Mouse (Mus musculus) stomach, embryonic 15.5 days (tissue): ENCODE measurements at regions not wholly inside any gene's neighbourhood (a gene's known extent, or its start where the extent isn't known, plus 50 kb on each side); places are given as distances from the start of the nearest gene placed in this dataset.

ENCODE experiments used
- ATAC-seq: fragments of 200-750 bp; cut with Nextera tagmentation; 2 replicates; pipeline ENCODE4 v1.8.0; 2017; ENCODE audit warnings: low read depth, moderate number of reproducible peaks, moderate TSS enrichment; ENCODE audit not compliant: insufficient read depth, low FRiP score
- H3K27ac ChIP-seq: fragments of 300-500 bp; sonication (generic); 2 replicates; pipeline ENCODE4 v1.5.1; 2015; ENCODE audit warnings: mild to moderate bottlenecking, inconsistent platforms
- H3K27me3 ChIP-seq: fragments of 300-500 bp; sonication (generic); replicated peaks from 2 replicates; pipeline ENCODE4 v1.6.1; 2015; ENCODE audit warnings: inconsistent platforms
- H3K36me3 ChIP-seq: fragments of 300-500 bp; sonication (generic); 2 replicates; pipeline ENCODE4 v1.6.1; 2015; ENCODE audit warnings: inconsistent platforms
- H3K4me1 ChIP-seq: fragments of 300-500 bp; sonication (generic); 2 replicates; pipeline ENCODE4 v1.6.1; 2015; ENCODE audit warnings: inconsistent platforms
- H3K4me2 ChIP-seq: fragments of 300-500 bp; sonication (generic); 2 replicates; pipeline ENCODE4 v1.6.1; 2015; ENCODE audit warnings: mild to moderate bottlenecking, inconsistent platforms
- H3K4me3 ChIP-seq: fragments of 300-500 bp; sonication (generic); replicated peaks from 2 replicates; pipeline ENCODE4 v1.5.1; 2015; ENCODE audit warnings: inconsistent platforms
- H3K9ac ChIP-seq: fragments of 300-500 bp; sonication (generic); 2 replicates; pipeline ENCODE4 v1.6.1; 2015; ENCODE audit warnings: inconsistent platforms
- H3K9me3 ChIP-seq: fragments of 300-500 bp; sonication (generic); 2 replicates; pipeline ENCODE4 v1.6.1; 2016; ENCODE audit warnings: inconsistent platforms
- WGBS: fragments of 180-500 bp; shearing (Covaris S2); methylation state at CpG from one replicate; pipeline ENCODE4 v1.1.7; 2015; 5-methylcytosine and 5-hydroxymethylcytosine counted together

GRCm38 (mm10) chr5:51860496-51860895, 293.0 kb upstream of the Ppargc1a start:
- Histone ChIP-seq H3K27me3 (no peaks in the 10 kb centered on the region), H3K4me1 (no peaks in the 10 kb centered on the region), H3K36me3 (no peaks in the 10 kb centered on the region), H3K9ac (no peak overlapping the region), H3K4me2 (no peak overlapping the region), H3K27ac (no peak overlapping the region), H3K9me3 (no peaks in the 10 kb centered on the region), H3K4me3 (no peak overlapping the region)
- 83% methylated on average over 5 of the region's 5 CpGs for WGBS
- no peak for ATAC-seq

- Histone ChIP-seq H3K4me3 (0 out of 2 replicates have a peak overlapping the region, but pooled peaks have one; percentile 22), H3K4me2 (peak overlapping the region; percentile 30; the same call in 1 of the 2 replicates), H3K27me3 (no peaks in the 10 kb centered on the region), H3K9ac (no peak overlapping the region), H3K4me1 (no peaks in the 10 kb centered on the region), H3K36me3 (no peaks in the 10 kb centered on the region), H3K27ac (no peak overlapping the region), H3K9me3 (no peaks in the 10 kb centered on the region)
- WGBS = 50% methylated on average over 9 of the region's 9 CpGs
- no peak; the same call in 1 of the 2 replicates for ATAC-seq
These were observed 286.1 kb upstream of the Ppargc1a start for GRCm38 (mm10) chr5:51853456-51854124.

DNA sequence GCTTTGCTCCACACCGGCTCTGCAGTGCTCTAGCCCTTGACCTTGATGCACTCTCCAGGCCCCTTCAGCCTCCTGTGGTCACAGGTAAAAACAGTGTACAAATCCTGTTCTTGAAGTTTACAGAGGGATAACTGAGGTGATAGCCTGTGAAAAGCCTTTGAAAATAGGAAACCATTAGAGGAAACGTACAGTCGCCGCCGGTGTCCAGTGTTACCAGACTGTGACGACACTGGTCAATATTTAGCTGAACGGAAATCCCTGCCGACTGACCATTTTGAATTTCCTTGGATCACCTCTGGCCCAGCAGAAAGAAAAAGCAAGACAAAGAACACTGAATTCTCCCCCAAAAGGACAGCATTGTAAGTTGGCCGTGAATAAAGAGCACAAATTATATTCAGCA, 282.6 kb upstream of the Ppargc1a start:
- no peak overlapping the region for H3K27ac ChIP-seq
- 84% methylated on average over 9 of the region's 9 CpGs for WGBS
- H3K36me3 ChIP-seq = no peaks in the 10 kb centered on the region
- ATAC-seq = no peak
- H3K4me2 ChIP-seq = no peak overlapping the region
- H3K4me1 ChIP-seq = no peaks in the 10 kb centered on the region
- no peak overlapping the region for H3K9ac ChIP-seq
- no peaks in the 10 kb centered on the region for H3K9me3 ChIP-seq
- H3K27me3 ChIP-seq = no peaks in the 10 kb centered on the region
- H3K4me3 ChIP-seq = no peak overlapping the region

- no peaks in the 10 kb centered on the region for H3K36me3 ChIP-seq
- 59% methylated on average over 5 of the region's 5 CpGs for WGBS
- H3K4me1 ChIP-seq = no peaks in the 10 kb centered on the region
- H3K27me3 ChIP-seq = no peaks in the 10 kb centered on the region
- H3K9me3 ChIP-seq = no peaks in the 10 kb centered on the region
- no peak overlapping the region for H3K4me3 ChIP-seq
- no peak overlapping the region for H3K27ac ChIP-seq
- no peak overlapping the region for H3K9ac ChIP-seq
- H3K4me2 ChIP-seq = no peak overlapping the region
- no peak for ATAC-seq
These were observed 281.7 kb upstream of the Ppargc1a start for GRCm38 (mm10) chr5:51849236-51849635.

- 68% methylated on average over 5 of the region's 5 CpGs for WGBS
- no peak for ATAC-seq
- no peak overlapping the region for H3K4me3 ChIP-seq
- no peak overlapping the region for H3K27ac ChIP-seq
- H3K27me3 ChIP-seq = no peaks in the 10 kb centered on the region
- H3K36me3 ChIP-seq = no peaks in the 10 kb centered on the region
- H3K4me2 ChIP-seq = no peak overlapping the region
- no peak overlapping the region for H3K9ac ChIP-seq
- no peaks in the 10 kb centered on the region for H3K9me3 ChIP-seq
- no peaks in the 10 kb centered on the region for H3K4me1 ChIP-seq
These were observed 274.7 kb upstream of the Ppargc1a start for GRCm38 (mm10) chr5:51842189-51842588.

DNA sequence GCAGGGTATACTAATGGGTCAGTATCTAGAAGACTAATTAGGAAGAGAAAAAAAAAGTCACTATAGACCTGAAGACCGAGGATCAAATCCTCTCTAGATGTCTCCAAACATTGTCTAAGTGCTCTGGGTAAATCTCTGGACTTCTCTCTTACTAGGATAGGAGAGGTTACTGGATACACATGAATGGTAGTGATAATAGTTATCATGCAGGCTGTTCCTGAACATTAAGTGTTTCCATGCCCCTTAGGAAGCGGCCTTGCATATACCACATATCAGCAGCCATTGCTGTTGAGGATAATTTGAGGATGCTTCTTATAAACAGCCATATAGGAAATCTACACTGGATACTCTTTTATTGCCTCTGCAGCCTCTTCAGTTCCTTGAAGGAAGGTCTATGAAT, 274.2 kb upstream of the Ppargc1a start:
- Histone ChIP-seq H3K27me3 (no peaks in the 10 kb centered on the region), H3K4me1 (no peaks in the 10 kb centered on the region), H3K4me2 (no peak overlapping the region), H3K36me3 (no peaks in the 10 kb centered on the region), H3K27ac (no peak overlapping the region), H3K4me3 (no peak overlapping the region), H3K9ac (no peak overlapping the region), H3K9me3 (no peaks in the 10 kb centered on the region)
- ATAC-seq = no peak
- 86% methylated on average over 2 of the region's 2 CpGs for WGBS

- peak; percentile 72; the same call in 1 of the 2 replicates for ATAC-seq
- H3K4me1 ChIP-seq = no peaks in the 10 kb centered on the region
- H3K27me3 ChIP-seq = no peaks in the 10 kb centered on the region
- WGBS = 83% methylated on average over 11 of the region's 11 CpGs
- no peaks in the 10 kb centered on the region for H3K9me3 ChIP-seq
- H3K4me3 ChIP-seq = no peak overlapping the region
- no peak overlapping the region for H3K9ac ChIP-seq
- H3K27ac ChIP-seq = no peak overlapping the region
- H3K36me3 ChIP-seq = no peaks in the 10 kb centered on the region
- no peak overlapping the region for H3K4me2 ChIP-seq
These were observed 273.3 kb upstream of the Ppargc1a start for GRCm38 (mm10) chr5:51840638-51841329.

DNA sequence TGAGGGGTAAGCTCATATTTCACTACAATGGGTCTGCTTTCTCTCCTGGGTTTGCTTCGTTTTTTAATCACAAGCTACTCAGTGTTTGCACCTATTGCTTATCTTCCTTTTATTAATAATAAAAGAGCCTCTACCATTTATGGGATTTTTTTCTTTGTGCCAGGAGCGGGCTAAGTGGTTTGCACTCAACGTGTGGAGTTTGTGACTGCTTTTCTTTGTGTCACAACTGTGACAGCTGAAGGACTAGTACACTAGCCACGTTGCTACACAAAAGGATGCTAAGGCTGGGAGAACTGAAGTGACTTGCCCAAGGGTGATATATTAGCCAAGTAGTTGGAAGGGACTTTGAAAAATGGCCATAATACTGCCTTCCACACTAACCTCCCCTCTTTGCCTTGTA, 271.8 kb upstream of the Ppargc1a start:
- no peaks in the 10 kb centered on the region for H3K36me3 ChIP-seq
- no peaks in the 10 kb centered on the region for H3K9me3 ChIP-seq
- WGBS = 53% methylated on average over 4 of the region's 4 CpGs
- H3K27me3 ChIP-seq = no peaks in the 10 kb centered on the region
- no peak overlapping the region for H3K9ac ChIP-seq
- H3K27ac ChIP-seq = no peak overlapping the region
- H3K4me2 ChIP-seq = no peak overlapping the region
- H3K4me1 ChIP-seq = no peaks in the 10 kb centered on the region
- no peak for ATAC-seq
- H3K4me3 ChIP-seq = no peak overlapping the region

DNA sequence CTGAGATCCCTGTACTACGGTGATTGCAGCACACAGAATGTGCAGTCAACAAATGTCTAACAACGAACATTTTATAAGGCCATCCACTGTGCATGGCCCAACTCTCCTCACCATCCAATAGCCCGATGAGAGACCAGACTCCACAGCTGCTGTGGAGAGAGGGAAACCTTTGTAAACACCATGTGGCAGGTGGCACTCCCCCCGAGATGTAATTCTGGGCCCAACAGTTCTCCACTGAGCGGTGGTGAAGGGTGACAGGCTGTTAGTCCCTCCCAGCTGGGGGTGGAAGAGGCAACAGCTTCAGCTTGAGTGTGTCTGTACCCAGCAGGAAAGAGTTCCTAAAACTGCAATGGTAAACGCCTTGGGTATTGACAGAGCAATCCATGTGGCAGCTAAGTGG, 263.0 kb upstream of the Ppargc1a start:
- WGBS = 64% methylated on average over 6 of the region's 6 CpGs
- H3K4me3 ChIP-seq = no peak overlapping the region
- no peaks in the 10 kb centered on the region for H3K4me1 ChIP-seq
- no peaks in the 10 kb centered on the region for H3K36me3 ChIP-seq
- ATAC-seq = peak; percentile 39; the same call in 1 of the 2 replicates
- no peak overlapping the region for H3K27ac ChIP-seq
- no peaks in the 10 kb centered on the region for H3K27me3 ChIP-seq
- no peak overlapping the region for H3K9ac ChIP-seq
- H3K9me3 ChIP-seq = no peaks in the 10 kb centered on the region
- H3K4me2 ChIP-seq = no peak overlapping the region

DNA sequence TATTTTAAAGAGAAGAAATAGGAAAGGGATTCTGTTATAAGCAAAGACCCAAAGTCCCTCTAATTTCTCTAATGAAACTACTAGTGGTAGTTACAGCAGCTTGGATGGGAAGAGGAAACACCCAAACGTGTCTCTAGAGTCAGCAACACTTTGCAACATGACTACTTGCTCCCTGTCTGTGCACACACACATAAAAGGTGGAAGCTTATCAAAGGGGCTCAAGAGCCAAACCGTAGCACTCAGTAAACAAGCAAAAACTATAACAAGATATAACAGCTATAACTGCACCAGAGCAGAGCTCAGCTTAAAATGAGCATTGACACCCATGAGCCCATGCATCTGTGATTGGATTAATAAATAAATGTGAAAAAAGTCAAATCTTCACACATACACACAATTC, 262.5 kb upstream of the Ppargc1a start:
- no peak overlapping the region for H3K4me3 ChIP-seq
- 39% methylated on average over 2 of the region's 2 CpGs for WGBS
- no peak for ATAC-seq
- no peak overlapping the region for H3K4me2 ChIP-seq
- no peaks in the 10 kb centered on the region for H3K4me1 ChIP-seq
- no peaks in the 10 kb centered on the region for H3K36me3 ChIP-seq
- H3K27me3 ChIP-seq = no peaks in the 10 kb centered on the region
- H3K9ac ChIP-seq = no peak overlapping the region
- no peak overlapping the region for H3K27ac ChIP-seq
- H3K9me3 ChIP-seq = no peaks in the 10 kb centered on the region

DNA sequence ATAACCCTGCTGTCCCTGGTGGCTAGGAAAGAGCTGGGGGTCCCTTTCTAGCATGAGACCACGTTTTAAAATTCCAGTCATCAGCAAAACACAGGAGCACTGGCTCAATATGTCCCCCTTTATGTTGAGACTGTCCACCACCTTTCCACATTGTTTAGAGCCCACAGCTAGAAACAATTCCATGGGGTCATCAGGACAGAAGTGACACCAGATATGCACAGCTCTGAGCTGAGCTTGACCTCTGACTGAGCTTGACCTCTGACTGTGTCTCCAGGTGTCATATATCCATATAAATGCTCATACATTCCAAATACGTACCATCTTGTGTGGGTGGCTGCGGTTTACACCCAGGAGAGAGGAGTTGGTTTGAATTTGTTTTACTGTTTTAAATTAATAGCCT, 262.1 kb upstream of the Ppargc1a start:
- 55% methylated on average over 3 of the region's 3 CpGs for WGBS
- no peak for ATAC-seq
- H3K27ac ChIP-seq = no peak overlapping the region

GRCm38 (mm10) chr5:51829020-51829419, 261.5 kb upstream of the Ppargc1a start:
- Histone ChIP-seq H3K9ac (no peak overlapping the region), H3K27me3 (no peaks in the 10 kb centered on the region), H3K27ac (no peak overlapping the region), H3K4me2 (no peak overlapping the region), H3K9me3 (no peaks in the 10 kb centered on the region), H3K36me3 (no peaks in the 10 kb centered on the region), H3K4me1 (no peaks in the 10 kb centered on the region), H3K4me3 (no peak overlapping the region)
- WGBS = 75% methylated on average over 5 of the region's 5 CpGs
- ATAC-seq = peak; percentile 65; the same call in 1 of the 2 replicates

More for the DNA sequence above, 262.1 kb upstream of the Ppargc1a start:
- no peak overlapping the region for H3K4me2 ChIP-seq
- H3K4me3 ChIP-seq = no peak overlapping the region
- H3K36me3 ChIP-seq = no peaks in the 10 kb centered on the region
- H3K9me3 ChIP-seq = no peaks in the 10 kb centered on the region
- no peak overlapping the region for H3K9ac ChIP-seq
- H3K4me1 ChIP-seq = no peaks in the 10 kb centered on the region
- H3K27me3 ChIP-seq = no peaks in the 10 kb centered on the region
